Mouse (Mus musculus) gastrocnemius, postnatal 10 days (tissue): ENCODE results near the gene Wasl. TPM values are rescaled to one million over a fixed set of nuclear protein-coding genes. Genes with fewer than 3 reads are reported as not detected.

Experiments used
- total RNA-seq, 2 experiments: library from RNA; stranded (reverse); gene quantifications; 2 replicates each; pipeline ENCODE4 v1.2.3; 2021

The Wasl gene
- total RNA-seq, 2 experiments from 2014 or later, result 19.0 to 26.3 TPM

Other genes with a start within 250 kb of the Wasl start
- gene Iqub, start 149.9 kb downstream of the Wasl start, total RNA-seq, result under 1 TPM in 1 of 2 experiments, not detected in 1; 0.07 TPM
- 100 to 1,000 TPM; 486 to 517 TPM for gene Ndufa5, start 137.0 kb downstream of the Wasl start, total RNA-seq
- gene Asb15, start 136.9 kb downstream of the Wasl start, total RNA-seq, result 1 to 10 TPM; 2.8 to 3.3 TPM
- 100 to 1,000 TPM; 126 TPM for gene Lmod2, start 67.2 kb downstream of the Wasl start, total RNA-seq
- gene Hyal6, start 68.2 kb upstream of the Wasl start, total RNA-seq, result not detected
- gene Hyal4, start 83.3 kb upstream of the Wasl start, total RNA-seq, result not detected
- not detected for gene Spam1, start 126.2 kb upstream of the Wasl start, total RNA-seq
- gene Hyal5, start 193.0 kb upstream of the Wasl start, total RNA-seq, result not detected